Mouse (Mus musculus) bone marrow macrophage, adult 2 months (primary cell): ENCODE data around the gene Srgap3.

ENCODE experiments used
- CTCF ChIP-seq: IDR thresholded peaks from 2 replicates; pipeline ENCODE4 v1.5.1; 2012; ENCODE audit warnings: low read depth, mild to moderate bottlenecking, low read length, moderate library complexity
- POLR2A ChIP-seq: IDR thresholded peaks from 2 replicates; pipeline ENCODE4 v1.6.1; 2012; ENCODE audit warnings: mild to moderate bottlenecking, low read depth, low read length, borderline replicate concordance

DNA sequence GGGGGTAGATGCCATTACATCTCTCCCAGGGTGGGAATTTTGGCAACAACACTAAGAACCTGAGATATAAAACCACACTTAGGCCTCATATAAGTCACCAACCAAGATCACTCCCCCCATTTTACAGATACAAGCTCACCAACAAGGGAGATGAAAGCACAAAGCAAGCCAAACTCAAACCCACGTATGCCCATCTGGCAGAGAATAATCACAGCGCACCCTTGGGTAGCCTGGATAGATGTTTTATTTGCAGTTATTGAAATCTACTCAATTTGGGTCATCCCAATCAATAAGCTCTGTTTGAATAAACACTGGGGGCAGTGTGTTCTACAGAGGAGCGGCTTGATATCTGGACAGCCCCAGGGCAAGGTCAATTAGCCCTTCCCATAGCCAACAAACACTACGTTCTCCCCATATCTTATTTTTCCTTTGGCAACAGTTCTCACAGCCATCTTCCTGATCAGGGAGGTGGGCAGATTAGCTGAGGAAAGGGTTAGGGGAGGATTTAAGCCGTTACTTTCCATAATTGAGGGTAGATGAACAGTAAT lies 63.4 kb downstream of the Srgap3 start:
- TF ChIP-seq POLR2A: no peak
- TF ChIP-seq CTCF: no peak
